Mouse (Mus musculus): ENCODE results near the gene Hvcn1. TPM values are rescaled to one million over a fixed set of nuclear protein-coding genes. Genes with fewer than 3 reads are reported as not detected.

Gene Hvcn1
- polyA plus RNA-seq, 1 experiment from 2014 or later, result 0.15 TPM

DNA sequence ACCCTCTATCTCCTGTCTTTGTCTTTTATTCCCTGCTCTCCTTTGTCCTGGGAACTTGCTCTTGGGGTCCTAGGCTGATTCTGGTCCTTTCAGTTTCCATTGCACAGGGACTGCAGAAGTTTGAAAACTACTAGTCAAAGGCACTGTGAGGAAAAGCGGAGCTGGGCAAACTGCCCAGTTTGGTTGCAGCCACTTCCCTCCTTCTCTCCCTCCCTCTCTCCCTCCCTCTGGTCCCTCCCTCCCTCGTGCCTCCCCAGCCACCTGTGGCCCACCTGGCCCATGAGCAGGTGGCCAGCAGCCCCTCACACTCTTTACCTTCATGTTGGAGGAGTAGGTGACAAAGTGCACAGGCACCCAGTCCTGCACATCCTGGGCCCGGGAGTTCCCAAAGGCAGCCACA, 38.6 kb downstream of the Hvcn1 start:
- in situ Hi-C loops (cut with MboI; ENCODE audit: low pct_unique_long_range_greater_than_20kb), result no loop called here
- ChIA-PET POLR2A (no interaction called here), CTCF (no interaction called here)
- no peak for TF ChIP-seq CTCF (IDR thresholded peaks at IDR 0.05)
- H3K27me3 ChIP-seq, result no peaks in the 10 kb centered on the region
- ATAC-seq, result no peak
- no peak for DNase-seq (ENCODE audit: low read depth, low spot score)

DNA sequence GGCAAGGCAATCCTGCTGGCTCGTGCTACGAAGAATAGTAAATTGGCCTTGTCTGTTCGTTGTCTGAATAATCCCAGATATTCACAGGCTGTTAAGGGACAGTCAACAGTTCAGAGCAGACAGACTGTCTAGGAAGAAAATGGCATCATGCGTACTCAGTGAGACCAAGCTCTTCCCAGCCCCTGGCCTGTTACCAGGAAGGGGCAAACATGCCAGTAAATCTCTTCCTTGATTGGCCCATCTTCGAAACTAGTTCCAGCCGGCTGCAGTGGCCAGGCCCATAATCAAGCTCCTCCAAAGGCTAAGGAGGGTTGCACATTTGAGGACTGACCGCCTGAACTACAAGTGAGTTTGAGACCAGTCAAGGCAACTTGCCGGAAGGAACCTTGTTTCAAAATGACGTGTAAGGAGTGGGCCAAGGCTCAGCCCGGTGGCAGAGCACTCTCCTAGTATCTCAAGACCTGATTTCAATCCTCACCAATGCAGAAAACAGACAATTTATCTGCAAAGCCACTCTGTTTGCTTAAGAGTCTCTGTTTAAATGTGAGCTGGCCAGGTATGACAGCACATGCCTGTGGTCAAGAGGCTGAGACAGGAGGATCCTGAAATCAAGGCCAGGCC, 40.1 kb downstream of the Hvcn1 start:
- in situ Hi-C loops (cut with MboI; ENCODE audit: low pct_unique_long_range_greater_than_20kb), result no loop called here
- ChIA-PET CTCF (no interaction called here), POLR2A (interaction anchor here (0.6 kb wide), 1 partner anchor 111 kb away, joined by 4 read pairs; no protein-coding TSS in a partner anchor)
- TF ChIP-seq CTCF (IDR thresholded peaks at IDR 0.05), result no peak
- no peak for DNase-seq (ENCODE audit: low read depth, low spot score)
- no peaks in the 10 kb centered on the region for H3K27me3 ChIP-seq
- ATAC-seq, result no peak

DNA sequence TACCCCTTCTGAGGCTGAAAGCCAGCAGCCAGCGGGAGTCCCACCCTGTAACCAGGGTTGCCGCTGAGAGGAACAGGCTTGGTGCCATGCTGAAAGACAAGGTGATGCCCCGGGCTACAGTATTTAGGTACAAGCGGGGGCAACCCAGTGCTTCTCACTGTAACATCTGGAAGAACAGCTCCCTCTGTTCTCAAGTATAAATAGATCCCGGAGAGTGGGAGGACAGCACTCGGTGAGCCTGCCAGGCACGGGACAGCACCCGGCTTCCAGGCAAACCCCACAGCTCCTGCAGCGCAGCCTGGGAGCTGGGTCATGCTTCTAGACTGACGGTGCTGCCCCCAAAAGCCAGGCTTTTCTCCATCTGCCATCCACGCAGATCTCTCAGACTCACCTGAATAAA, 40.9 kb downstream of the Hvcn1 start:
- ATAC-seq, result no peak
- DNase-seq (ENCODE audit: low read depth, low spot score), result no peak
- no peak for TF ChIP-seq CTCF (IDR thresholded peaks at IDR 0.05)
- POLR2A ChIA-PET, result no interaction called here
- no peaks in the 10 kb centered on the region for H3K27me3 ChIP-seq
- CTCF ChIA-PET, result no interaction called here
- in situ Hi-C loops (cut with MboI; ENCODE audit: low pct_unique_long_range_greater_than_20kb), result no loop called here

- TF ChIP-seq CTCF (IDR thresholded peaks at IDR 0.05), result no peak
- ATAC-seq, result no peak
- DNase-seq (ENCODE audit: low read depth, low spot score), result no peak
- no peaks in the 10 kb centered on the region for H3K27me3 ChIP-seq
- in situ Hi-C loops (cut with MboI; ENCODE audit: low pct_unique_long_range_greater_than_20kb), result no loop called here
- ChIA-PET CTCF (no interaction called here), POLR2A (no interaction called here)
These were observed 41.3 kb downstream of the Hvcn1 start for GRCm38 (mm10) chr5:122247934-122248333.

- DNase-seq (ENCODE audit: low read depth, low spot score) (no peak), ATAC-seq (no peak)
- ChIA-PET CTCF (no interaction called here), POLR2A (interaction anchor here (1.3 kb wide), 1 partner anchor 9 kb away, joined by 4 read pairs; no protein-coding TSS in a partner anchor)
- no peak for TF ChIP-seq CTCF (IDR thresholded peaks at IDR 0.05)
- H3K27me3 ChIP-seq, result no peaks in the 10 kb centered on the region
- in situ Hi-C loops (cut with MboI; ENCODE audit: low pct_unique_long_range_greater_than_20kb), result no loop called here
These were observed 42.7 kb downstream of the Hvcn1 start for GRCm38 (mm10) chr5:122249281-122249680.

- H3K27me3 ChIP-seq, result no peaks in the 10 kb centered on the region
- ChIA-PET CTCF (interaction anchor here (0.9 to 1.1 kb wide), 3 partner anchors 9 to 127 kb away, joined by 3 to 5 read pairs (median 3); partner anchors contain the start of gene Tctn1), POLR2A (no interaction called here)
- in situ Hi-C loops (cut with MboI; ENCODE audit: low pct_unique_long_range_greater_than_20kb), result no loop called here
- ATAC-seq (no peak), DNase-seq (ENCODE audit: low read depth, low spot score) (no peak)
- no peak for TF ChIP-seq CTCF (IDR thresholded peaks at IDR 0.05)
These were observed 45.4 kb downstream of the Hvcn1 start for GRCm38 (mm10) chr5:122251895-122252606.

GRCm38 (mm10) chr5:122258027-122258741, 51.6 kb downstream of the Hvcn1 start:
- no peaks in the 10 kb centered on the region for H3K27me3 ChIP-seq
- in situ Hi-C loops (cut with MboI; ENCODE audit: low pct_unique_long_range_greater_than_20kb), result loop anchor here (5.0 kb wide), 1 partner anchor 126 kb away; no protein-coding TSS in a partner anchor
- DNase-seq (ENCODE audit: low read depth, low spot score) (no peak), ATAC-seq (no peak)
- ChIA-PET CTCF (no interaction called here), POLR2A (interaction anchor here (0.5 kb wide), 1 partner anchor 203 kb away, joined by 4 read pairs; no protein-coding TSS in a partner anchor)
- TF ChIP-seq CTCF (IDR thresholded peaks at IDR 0.05), result no peak

DNA sequence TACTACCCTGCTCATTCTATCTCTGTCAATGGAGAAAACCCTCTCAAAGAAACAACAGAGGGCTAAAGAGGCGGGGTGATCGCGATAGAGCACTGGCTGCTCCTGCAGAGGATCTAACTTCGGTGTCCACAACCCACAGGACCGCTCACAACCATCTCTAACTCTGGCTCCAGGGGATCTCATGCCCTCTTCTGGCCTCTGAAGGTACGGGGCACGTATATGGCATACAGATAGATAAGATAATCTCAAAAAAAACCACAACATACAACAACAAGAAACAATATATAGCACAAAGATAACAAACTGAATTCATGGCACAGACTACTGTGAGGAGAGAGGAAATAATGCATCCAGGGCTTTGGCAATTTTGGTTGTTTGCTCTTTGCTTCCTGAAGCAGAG, 55.5 kb downstream of the Hvcn1 start:
- no peak for TF ChIP-seq CTCF (IDR thresholded peaks at IDR 0.05)
- CTCF ChIA-PET, result interaction anchor here (2.0 to 7.2 kb wide), 3 partner anchors 83 to 131 kb away, joined by 4 to 90 read pairs (median 12); no protein-coding TSS in a partner anchor
- no peaks in the 10 kb centered on the region for H3K27me3 ChIP-seq
- in situ Hi-C loops (cut with MboI; ENCODE audit: low pct_unique_long_range_greater_than_20kb), result no loop called here
- ATAC-seq (no peak), DNase-seq (ENCODE audit: low read depth, low spot score) (no peak)
- POLR2A ChIA-PET, result no interaction called here

DNA sequence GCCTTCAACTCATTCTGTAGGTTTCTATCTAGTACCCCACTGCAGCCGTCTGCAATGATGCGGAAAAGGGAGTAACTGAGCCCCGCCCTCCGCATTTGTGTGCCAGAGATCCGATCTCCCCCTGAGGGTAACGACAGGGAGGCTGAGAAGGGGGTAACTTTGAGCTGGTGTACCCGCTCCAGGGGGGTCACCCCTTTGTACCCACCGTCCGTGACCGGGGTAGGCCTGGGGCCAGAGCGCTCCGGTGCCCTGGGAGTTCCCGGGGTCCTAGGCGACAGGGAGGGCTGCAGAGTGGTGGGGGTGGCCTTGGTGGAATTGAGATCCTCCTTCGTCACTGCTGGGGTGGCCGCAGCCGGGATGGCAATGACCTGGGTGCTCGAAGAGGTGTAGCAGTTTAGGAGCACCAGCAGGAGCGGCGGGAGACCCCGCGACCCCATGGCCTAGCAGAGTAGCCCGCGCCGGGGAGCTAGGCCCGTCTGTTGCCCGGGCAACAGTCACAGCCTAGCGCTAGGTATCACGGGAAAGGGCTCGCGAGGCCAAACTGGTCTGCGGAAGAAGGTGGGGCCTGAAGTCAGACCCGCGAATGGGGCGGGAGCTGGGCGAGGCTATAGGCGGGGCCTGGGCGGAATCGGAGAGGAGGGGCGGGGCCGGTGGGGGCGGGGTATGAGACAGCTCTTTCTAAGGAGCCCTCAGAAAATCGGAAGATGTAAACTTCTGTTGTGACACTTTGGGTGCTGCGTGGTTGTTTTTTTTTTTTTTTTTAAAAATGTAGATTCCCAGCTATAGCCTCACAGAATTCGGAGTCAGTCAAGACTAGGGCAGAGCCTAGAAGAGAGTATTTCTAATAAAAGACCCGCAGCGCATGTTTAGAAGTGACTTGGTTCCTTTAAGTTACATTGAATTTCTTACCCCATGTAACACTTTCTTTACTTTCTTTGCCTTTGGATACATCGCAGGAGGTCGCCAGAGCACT, 57.6 kb downstream of the Hvcn1 start, which contains the start of gene Tctn1:
Gene Tctn1, minus strand, starts transcription at position 528 of the 973 bp plus-strand sequence.
- TF ChIP-seq CTCF (IDR thresholded peaks at IDR 0.05), result no peak
- peak; percentile 71 for DNase-seq (ENCODE audit: low read depth, low spot score)
- peak; percentile 84 for ATAC-seq
- CTCF ChIA-PET, result interaction anchor here (0.9 to 7.2 kb wide), 7 partner anchors 12 to 364 kb away, joined by 3 to 90 read pairs (median 3); no protein-coding TSS in a partner anchor
- POLR2A ChIA-PET, result interaction anchor here (1.4 kb wide), 1 partner anchor 81 kb away, joined by 3 read pairs; no protein-coding TSS in a partner anchor
- no peaks in the 10 kb centered on the region for H3K27me3 ChIP-seq
- in situ Hi-C loops (cut with MboI; ENCODE audit: low pct_unique_long_range_greater_than_20kb), result no loop called here

Measured in Patski (cell line).